Mouse (Mus musculus): ENCODE measurements around the gene Tubb4b. TPM values are rescaled to one million over a fixed set of nuclear protein-coding genes. Genes with fewer than 3 reads are reported as not detected.

The Tubb4b gene
- polyA plus RNA-seq, 1 experiment from 2014 or later: 444 TPM

DNA sequence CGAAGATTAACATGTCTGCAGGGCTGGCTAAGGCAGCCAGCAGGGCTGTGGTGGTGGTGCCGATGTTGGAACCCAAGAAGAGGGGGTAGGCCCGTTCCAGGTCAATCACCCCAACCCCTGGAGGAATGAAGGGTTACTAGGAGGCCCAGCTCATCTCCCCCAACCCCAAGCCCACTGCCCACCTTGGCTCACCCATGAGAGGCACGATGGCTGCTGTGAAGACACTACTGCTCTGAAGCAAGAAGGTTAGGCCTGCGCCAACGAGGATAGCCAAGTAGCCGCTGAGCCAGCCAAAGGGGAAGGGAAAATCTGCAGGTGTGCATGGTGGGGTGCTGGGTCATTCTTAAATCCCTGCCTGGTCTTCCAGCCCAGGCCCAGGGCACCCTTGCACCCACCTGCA lies 6.1 kb upstream of the Tubb4b start:
- Histone ChIP-seq H3K9ac (no peak overlapping the region), H3K9me3 (no peaks in the 10 kb centered on the region), H3K27ac (replicated peaks) (no peak overlapping the region), H3K4me1 (replicated peaks) (peaks cover 10% of the 10 kb centered on the region), H3K36me3 (no peaks in the 10 kb centered on the region), H3K4me2 (no peak overlapping the region), H3K27me3 (no peaks in the 10 kb centered on the region), H3K4me3 (no peak overlapping the region)
- no peak for ATAC-seq (ENCODE audit: low FRiP score, low read depth)
- 89% methylated on average over 7 of the region's 7 CpGs for WGBS

DNA sequence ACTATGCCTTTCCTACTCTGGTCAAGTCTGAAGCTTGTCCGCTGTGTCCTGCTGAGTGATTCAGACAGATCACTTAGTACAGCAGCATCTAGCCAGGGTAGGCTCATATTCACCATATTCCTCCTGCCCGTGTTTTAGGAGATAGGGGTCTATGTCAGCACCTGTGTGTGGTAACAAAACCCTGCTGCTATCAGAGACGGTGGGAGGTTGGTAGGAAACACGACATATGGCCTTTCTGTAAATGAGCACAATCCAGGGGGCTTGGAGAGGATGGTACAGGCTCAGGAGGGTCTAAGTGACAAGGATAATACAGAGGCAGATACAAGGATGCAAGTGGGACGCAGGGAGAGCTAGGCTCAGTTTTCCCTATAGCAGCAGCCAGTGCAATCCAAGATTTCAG lies 5.1 kb upstream of the Tubb4b start:
- no peak overlapping the region for H3K4me2 ChIP-seq
- no peaks in the 10 kb centered on the region for H3K9me3 ChIP-seq
- no peaks in the 10 kb centered on the region for H3K27me3 ChIP-seq
- ATAC-seq (ENCODE audit: low FRiP score, low read depth): no peak
- no peak overlapping the region for H3K9ac ChIP-seq
- no peak overlapping the region for H3K4me3 ChIP-seq
- WGBS: 88% methylated on average over 5 of the region's 5 CpGs
- H3K36me3 ChIP-seq: no peaks in the 10 kb centered on the region
- H3K27ac ChIP-seq (replicated peaks): no peak overlapping the region
- peaks cover 13% of the 10 kb centered on the region for H3K4me1 ChIP-seq (replicated peaks)

GRCm38 (mm10) chr2:25228995-25229530 lies 4.6 kb upstream of the Tubb4b start:
- 0 out of 2 replicates have a peak overlapping the region, but pooled peaks have one; percentile 68 for H3K27ac ChIP-seq (replicated peaks)
- ATAC-seq (ENCODE audit: low FRiP score, low read depth): no peak
- no peaks in the 10 kb centered on the region for H3K36me3 ChIP-seq
- peak overlapping the region; percentile 38 for H3K4me2 ChIP-seq
- no peaks in the 10 kb centered on the region for H3K27me3 ChIP-seq
- H3K4me1 ChIP-seq (replicated peaks): peaks cover 13% of the 10 kb centered on the region
- WGBS: 67% methylated on average over 6 of the region's 6 CpGs
- no peak overlapping the region for H3K4me3 ChIP-seq
- no peak overlapping the region for H3K9ac ChIP-seq
- no peaks in the 10 kb centered on the region for H3K9me3 ChIP-seq

DNA sequence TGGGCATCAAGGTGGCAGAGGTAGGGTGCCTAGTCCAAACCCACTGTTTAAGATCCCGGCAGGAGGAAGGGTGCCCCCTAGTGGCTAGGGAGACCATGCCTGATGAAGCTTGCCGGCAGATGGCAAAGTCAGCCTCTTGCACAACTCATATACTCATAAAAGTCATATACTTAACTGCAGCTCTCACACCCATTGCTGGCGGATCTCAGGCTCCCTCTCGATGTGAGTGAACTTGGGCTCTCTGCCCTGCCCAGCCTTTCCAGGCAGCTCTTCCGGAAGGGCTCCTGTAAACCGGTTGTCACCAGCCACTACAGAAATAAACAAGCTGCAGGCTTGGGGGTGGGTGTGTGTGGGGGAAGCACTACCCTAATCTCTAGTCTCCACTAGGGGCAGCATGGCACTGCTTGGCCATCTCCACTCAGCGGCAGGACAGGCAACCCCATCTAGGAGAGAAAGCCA lies 4.0 kb upstream of the Tubb4b start:
- 2% methylated on average over 7 of the region's 7 CpGs for WGBS
- H3K36me3 ChIP-seq: no peaks in the 10 kb centered on the region
- H3K9ac ChIP-seq: no peak overlapping the region
- H3K27ac ChIP-seq (replicated peaks): peak overlapping the region; percentile 68
- H3K4me3 ChIP-seq: peak overlapping the region; percentile 20; the same call in 1 of the 2 replicates
- H3K27me3 ChIP-seq: no peaks in the 10 kb centered on the region
- no peak for ATAC-seq (ENCODE audit: low FRiP score, low read depth)
- peak overlapping the region; percentile 38 for H3K4me2 ChIP-seq
- H3K9me3 ChIP-seq: no peaks in the 10 kb centered on the region
- H3K4me1 ChIP-seq (replicated peaks): peaks cover 18% of the 10 kb centered on the region

- H3K4me2 ChIP-seq: no peak overlapping the region
- H3K9ac ChIP-seq: no peak overlapping the region
- peaks cover 24% of the 10 kb centered on the region for H3K4me1 ChIP-seq (replicated peaks)
- H3K27me3 ChIP-seq: no peaks in the 10 kb centered on the region
- H3K4me3 ChIP-seq: no peak overlapping the region
- no peak for ATAC-seq (ENCODE audit: low FRiP score, low read depth)
- H3K27ac ChIP-seq (replicated peaks): no peak overlapping the region
- no peaks in the 10 kb centered on the region for H3K9me3 ChIP-seq
- no peaks in the 10 kb centered on the region for H3K36me3 ChIP-seq
- WGBS: 90% methylated on average over 4 of the region's 4 CpGs
Measured at GRCm38 (mm10) chr2:25227406-25227805, 2.9 kb upstream of the Tubb4b start.

DNA sequence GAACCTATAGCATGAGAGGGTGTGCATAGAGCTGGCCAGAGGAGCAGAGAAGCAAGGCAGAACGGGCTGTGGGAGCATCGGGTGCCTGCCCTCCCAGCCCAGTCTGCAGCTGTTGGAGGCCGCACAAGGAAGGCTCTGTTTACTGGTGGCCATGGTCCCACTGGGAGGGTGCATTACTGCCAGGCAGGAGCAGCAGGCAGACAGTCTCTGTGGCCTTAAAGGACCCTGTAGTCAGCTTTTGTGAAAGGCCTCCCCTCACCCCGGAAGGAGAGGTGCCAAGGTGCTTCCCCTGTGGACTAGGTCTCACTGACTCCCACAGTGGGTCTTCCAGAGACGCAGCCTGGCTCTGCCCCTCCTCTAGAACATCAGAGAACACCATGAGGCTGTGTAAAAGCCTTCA lies 2.4 kb upstream of the Tubb4b start:
- no peak overlapping the region for H3K9ac ChIP-seq
- no peak overlapping the region for H3K4me2 ChIP-seq
- ATAC-seq (ENCODE audit: low FRiP score, low read depth): no peak
- no peaks in the 10 kb centered on the region for H3K27me3 ChIP-seq
- peaks cover 2% of the 10 kb centered on the region for H3K36me3 ChIP-seq
- no peak overlapping the region for H3K4me3 ChIP-seq
- H3K9me3 ChIP-seq: no peaks in the 10 kb centered on the region
- H3K4me1 ChIP-seq (replicated peaks): peaks cover 24% of the 10 kb centered on the region
- no peak overlapping the region for H3K27ac ChIP-seq (replicated peaks)
- 75% methylated on average over 5 of the region's 5 CpGs for WGBS

DNA sequence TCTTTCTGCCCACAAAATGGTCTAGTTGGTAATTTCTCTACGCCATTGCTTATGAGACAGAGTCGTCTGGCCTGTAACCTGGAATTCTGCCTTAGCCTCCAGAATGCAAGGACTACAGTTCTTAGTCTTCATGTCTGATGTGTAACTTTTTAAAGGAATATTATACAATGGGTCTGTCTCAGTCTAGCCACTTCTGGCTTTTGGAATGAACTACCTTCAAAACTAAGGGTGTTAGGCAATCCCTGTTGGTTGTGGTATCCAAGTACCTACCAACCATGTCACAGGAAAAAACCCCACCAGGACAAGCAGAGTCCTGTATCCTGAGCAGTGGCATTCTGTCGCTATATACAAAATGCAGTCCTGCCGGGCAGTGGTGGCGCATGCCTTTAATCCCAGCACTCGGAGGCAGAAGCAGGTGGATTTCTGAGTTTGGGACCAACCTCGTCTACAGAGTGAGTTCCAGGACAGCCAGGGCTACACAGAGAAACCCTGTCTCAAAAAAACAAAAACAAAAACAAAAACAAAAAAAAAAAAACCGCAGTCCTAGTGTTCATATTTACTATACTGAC lies 1.4 kb upstream of the Tubb4b start:
- H3K4me3 ChIP-seq: 0 out of 2 replicates have a peak overlapping the region, but pooled peaks have one; percentile 72

GRCm38 (mm10) chr2:25224766-25225752 lies 557 bp upstream of the Tubb4b start:
- peaks cover 24% of the 10 kb centered on the region for H3K4me1 ChIP-seq (replicated peaks)
- peak overlapping the region; percentile 99 for H3K27ac ChIP-seq (replicated peaks)
- 2% methylated on average over 40 of the region's 41 CpGs for WGBS
- ATAC-seq (ENCODE audit: low FRiP score, low read depth): peak; percentile 98
- no peaks in the 10 kb centered on the region for H3K9me3 ChIP-seq
- H3K4me3 ChIP-seq: peak overlapping the region; percentile 72
- H3K4me2 ChIP-seq: peak overlapping the region; percentile 54
- no peaks in the 10 kb centered on the region for H3K27me3 ChIP-seq
- peaks cover 5% of the 10 kb centered on the region for H3K36me3 ChIP-seq
- peak overlapping the region; percentile 62 for H3K9ac ChIP-seq

More for the DNA sequence above, 1.4 kb upstream of the Tubb4b start:
- Histone ChIP-seq H3K4me1 (replicated peaks) (peaks cover 24% of the 10 kb centered on the region), H3K9ac (no peak overlapping the region), H3K27ac (replicated peaks) (peak overlapping the region; percentile 99), H3K4me2 (peak overlapping the region; percentile 54), H3K9me3 (no peaks in the 10 kb centered on the region), H3K36me3 (peaks cover 5% of the 10 kb centered on the region), H3K27me3 (no peaks in the 10 kb centered on the region)
- ATAC-seq (ENCODE audit: low FRiP score, low read depth): no peak
- WGBS: 72% methylated on average over 8 of the region's 8 CpGs

DNA sequence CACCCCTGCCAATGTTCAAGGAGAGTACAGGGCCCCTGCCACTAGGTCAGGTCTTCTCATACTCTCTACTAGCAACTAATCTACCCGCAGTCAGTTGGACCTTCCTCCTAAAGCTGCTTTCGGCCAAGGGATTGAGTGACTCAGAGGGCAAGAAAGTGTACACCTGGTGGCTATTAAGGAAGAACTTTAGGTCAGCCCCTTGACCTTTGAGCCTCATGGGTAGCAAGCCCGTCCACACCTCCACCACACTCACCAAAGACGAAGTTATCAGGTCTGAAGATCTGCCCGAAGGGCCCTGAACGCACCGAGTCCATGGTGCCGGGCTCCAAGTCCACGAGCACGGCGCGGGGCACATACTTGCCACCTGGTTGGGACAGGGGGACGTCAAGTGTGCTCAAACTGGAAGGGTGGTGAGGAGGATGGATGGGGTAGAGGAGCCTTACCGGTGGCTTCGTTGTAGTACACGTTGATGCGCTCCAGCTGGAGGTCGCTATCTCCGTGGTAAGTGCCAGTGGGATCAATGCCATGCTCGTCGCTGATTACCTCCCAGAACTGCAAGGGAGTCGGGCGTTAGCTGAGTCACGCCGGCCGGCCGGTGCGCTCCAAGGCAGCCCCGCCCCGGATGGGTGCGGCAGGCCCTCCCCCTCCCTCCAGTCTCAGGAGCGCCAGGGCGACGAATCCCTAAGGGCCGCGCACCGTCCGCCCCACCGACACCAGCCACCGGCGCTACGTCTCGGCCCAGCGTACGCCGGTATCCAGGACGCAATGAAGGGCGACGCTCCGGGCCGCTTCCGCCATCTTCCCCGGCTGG lies 616 bp downstream of the Tubb4b start:
- ATAC-seq (ENCODE audit: low FRiP score, low read depth): no peak; the same call in 1 of the 2 replicates
- no peaks in the 10 kb centered on the region for H3K9me3 ChIP-seq
- 3% methylated on average over 53 of the region's 53 CpGs for WGBS
- peaks cover 5% of the 10 kb centered on the region for H3K36me3 ChIP-seq
- peak overlapping the region; percentile 93 for H3K27ac ChIP-seq (replicated peaks)
- peaks cover 23% of the 10 kb centered on the region for H3K4me1 ChIP-seq (replicated peaks)
- no peaks in the 10 kb centered on the region for H3K27me3 ChIP-seq
- peak overlapping the region; percentile 70 for H3K9ac ChIP-seq
- H3K4me3 ChIP-seq: peak overlapping the region; percentile 72
- H3K4me2 ChIP-seq: peak overlapping the region; percentile 94

- no peak overlapping the region for H3K4me2 ChIP-seq
- peaks cover 18% of the 10 kb centered on the region for H3K4me1 ChIP-seq (replicated peaks)
Measured at GRCm38 (mm10) chr2:25221331-25221772, 3.1 kb downstream of the Tubb4b start.

GRCm38 (mm10) chr2:25218445-25218844 lies 6.1 kb downstream of the Tubb4b start, which contains the start of gene Fam166a:
Fam166a (plus strand) TSS chr2:25218745.
- Histone ChIP-seq H3K4me2 (no peak within 1 kb of the TSS), H3K27me3 (0 out of 2 replicates have a peak, but pooled peaks cover 3% of the 10 kb centered on the region), H3K4me1 (replicated peaks) (peaks cover 6% of the 10 kb centered on the region), H3K36me3 (peaks cover 5% of the 10 kb centered on the region), H3K9ac (no peak within 1 kb of the TSS), H3K4me3 (no peak within 1 kb of the TSS), H3K9me3 (no peaks in the 10 kb centered on the region), H3K27ac (replicated peaks) (no peak within 1 kb of the TSS)
- ATAC-seq (ENCODE audit: low FRiP score, low read depth): no peak

More at GRCm38 (mm10) chr2:25221331-25221772, 3.1 kb downstream of the Tubb4b start:
- Histone ChIP-seq H3K9me3 (no peaks in the 10 kb centered on the region), H3K27ac (replicated peaks) (no peak overlapping the region), H3K36me3 (peaks cover 5% of the 10 kb centered on the region), H3K4me3 (no peak overlapping the region), H3K9ac (no peak overlapping the region), H3K27me3 (no peaks in the 10 kb centered on the region)
- ATAC-seq (ENCODE audit: low FRiP score, low read depth): no peak
- 66% methylated on average over 5 of the region's 5 CpGs for WGBS

Data from hindbrain, embryonic 15.5 days (tissue).